In the genomic region with DNA sequence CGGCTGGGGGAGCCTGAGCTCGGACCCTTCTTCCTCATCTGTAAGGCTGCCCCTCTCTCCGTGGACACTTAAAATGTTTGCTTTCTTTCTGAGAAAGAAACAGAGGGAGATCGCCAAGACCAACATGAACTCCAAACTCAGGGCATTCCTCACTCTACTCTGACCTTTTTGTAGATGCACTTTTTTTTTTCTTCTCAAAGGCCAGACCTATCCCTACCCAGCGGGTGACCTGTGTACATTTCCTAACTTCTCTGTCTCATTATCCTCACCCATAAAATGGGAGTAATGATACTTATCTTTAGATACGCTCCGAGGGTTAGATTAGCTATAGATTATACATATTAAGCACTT, we compare ENCODE assay signal across 8 mouse cellular contexts.
DNase-seq lines count a peak whose midpoint lies in the region; ATAC-seq and TF ChIP-seq lines count a peak whose summit lies in the region.

No protein-coding gene starts in this region.

- H3K9ac ChIP-seq in heart, embryonic 13.5 days: peak overlapping the region; percentile 84
- H3K9ac ChIP-seq in hindbrain, embryonic 12.5 days: peak overlapping the region; percentile 78

- no peaks in the 10 kb centered on the region for H3K36me3 ChIP-seq in heart, embryonic 13.5 days
- H3K36me3 ChIP-seq in G1E (replicated peaks): no peaks in the 10 kb centered on the region
- no peaks in the 10 kb centered on the region for H3K36me3 ChIP-seq in hindbrain, embryonic 12.5 days
- no peaks in the 10 kb centered on the region for H3K36me3 ChIP-seq in midbrain, embryonic 10.5 days

- peaks cover 41% of the 10 kb centered on the region for H3K4me1 ChIP-seq in heart, embryonic 13.5 days
- peaks cover 77% of the 10 kb centered on the region for H3K4me1 ChIP-seq in G1E (ENCODE audit: insufficient read depth, low read depth, low read length)
- H3K4me1 ChIP-seq in hindbrain, embryonic 12.5 days: 0 out of 2 replicates have a peak, but pooled peaks cover 3% of the 10 kb centered on the region
- peaks cover 24% of the 10 kb centered on the region for H3K4me1 ChIP-seq in midbrain, embryonic 10.5 days

- H3K4me2 ChIP-seq in heart, embryonic 13.5 days: peak overlapping the region; percentile 73
- H3K4me2 ChIP-seq in hindbrain, embryonic 12.5 days (replicated peaks): peak overlapping the region; percentile 72

- H3K4me3 ChIP-seq in heart, embryonic 13.5 days: peak overlapping the region; percentile 60
- peak overlapping the region; percentile 75 for H3K4me3 ChIP-seq in G1E (ENCODE audit: low read depth, low read length)
- H3K4me3 ChIP-seq in hindbrain, embryonic 12.5 days: peak overlapping the region; percentile 55
- H3K4me3 ChIP-seq in midbrain, embryonic 10.5 days: peak overlapping the region; percentile 68

- intact Hi-C loops in heart, postnatal 25 days (cut with DNase I): loop anchor here (5.0 to 10.0 kb wide), 3 partner anchors 121 to 393 kb away; a partner anchor contains a TSS

- WGBS in heart, embryonic 13.5 days: 20% methylated on average over 7 of the region's 7 CpGs
- 24% methylated on average over 7 of the region's 7 CpGs for WGBS in hindbrain, embryonic 12.5 days
- WGBS in midbrain, embryonic 10.5 days: 31% methylated on average over 7 of the region's 7 CpGs

- ATAC-seq in heart, embryonic 13.5 days (ENCODE audit: extremely low read depth, insufficient number of reproducible peaks, low FRiP score, low TSS enrichment): no peak
- no peak for ATAC-seq in G1E (ENCODE audit: extremely low read depth, insufficient number of reproducible peaks, low FRiP score, poor library complexity, severe bottlenecking)
- ATAC-seq in hindbrain, embryonic 12.5 days (ENCODE audit: low FRiP score): no peak; the same call in 1 of the 2 replicates

- H3K9me3 ChIP-seq in heart, embryonic 13.5 days: no peaks in the 10 kb centered on the region
- no peaks in the 10 kb centered on the region; the same call in 1 of the 2 replicates for H3K9me3 ChIP-seq in G1E (replicated peaks)
- no peaks in the 10 kb centered on the region for H3K9me3 ChIP-seq in hindbrain, embryonic 12.5 days (replicated peaks)
- no peaks in the 10 kb centered on the region for H3K9me3 ChIP-seq in midbrain, embryonic 10.5 days (replicated peaks)

- peak overlapping the region; percentile 94 for H3K27ac ChIP-seq in heart, embryonic 13.5 days (replicated peaks)
- peak overlapping the region; percentile 85 for H3K27ac ChIP-seq in hindbrain, embryonic 12.5 days
- H3K27ac ChIP-seq in midbrain, embryonic 10.5 days (replicated peaks): peak overlapping the region; percentile 92

- H3K27me3 ChIP-seq in heart, embryonic 13.5 days (replicated peaks): no peaks in the 10 kb centered on the region; the same call in 1 of the 2 replicates
- no peaks in the 10 kb centered on the region for H3K27me3 ChIP-seq in G1E (ENCODE audit: insufficient read depth, low read length)
- no peaks in the 10 kb centered on the region; the same call in 1 of the 2 replicates for H3K27me3 ChIP-seq in hindbrain, embryonic 12.5 days
- peaks cover 3% of the 10 kb centered on the region; the same call in 1 of the 2 replicates for H3K27me3 ChIP-seq in midbrain, embryonic 10.5 days (ENCODE audit: low read depth, poor library complexity, severe bottlenecking)

- DNase-seq in heart, postnatal 25 days (ENCODE audit: low spot score): no peak
- no peak for DNase-seq in G1E (ENCODE audit: low spot score)
- no peak for DNase-seq in midbrain, embryonic 10.5 days (ENCODE audit: low spot score)
- DNase-seq in right cerebral cortex, postnatal 10 days (ENCODE audit: low spot score in 2 of 2): no peak
- no peak for DNase-seq in cerebellum, adult 11 months
- DNase-seq in urinary bladder, postnatal 14 days (ENCODE audit: low spot score): no peak

- no peak for TF ChIP-seq CTCF in G1E (IDR thresholded peaks at IDR 0.05; ENCODE audit: low read depth, low read length)
